Mouse (Mus musculus) neural tube, embryonic 11.5 days (tissue): Measurements from ENCODE around the gene Glis3. TPM values are rescaled to one million over a fixed set of nuclear protein-coding genes. Genes with fewer than 3 reads are reported as not detected.

Experiments used
- ATAC-seq: fragments of 200-750 bp; cut with Nextera tagmentation; 2 replicates; pipeline ENCODE4 v1.8.0; 2017; ENCODE audit warnings: moderate number of reproducible peaks, mild to moderate bottlenecking, moderate TSS enrichment, moderate library complexity; ENCODE audit not compliant: insufficient read depth, low FRiP score, low TSS enrichment
- DNase-seq: peaks from one replicate; pipeline ENCODE4 v3.0.0-alpha.2; 2015; ENCODE audit warnings: low spot score
- H3K27ac ChIP-seq: fragments of 300-500 bp; sonication (generic); 2 replicates; pipeline ENCODE4 v1.5.1; 2014; ENCODE audit warnings: low read depth, mild to moderate bottlenecking, low read length
- H3K27me3 ChIP-seq: fragments of 300-500 bp; sonication (generic); 2 replicates; pipeline ENCODE4 v1.6.1; 2014; ENCODE audit warnings: mild to moderate bottlenecking, low read length, mixed read lengths; ENCODE audit not compliant: control insufficient read depth, insufficient read depth
- H3K36me3 ChIP-seq: fragments of 300-500 bp; sonication (generic); 2 replicates; pipeline ENCODE4 v1.6.1; 2014; ENCODE audit warnings: mild to moderate bottlenecking, low read length, moderate library complexity, mixed read lengths; ENCODE audit not compliant: control insufficient read depth, insufficient read depth
- H3K4me1 ChIP-seq: fragments of 300-500 bp; sonication (generic); 2 replicates; pipeline ENCODE4 v1.6.1; 2014; ENCODE audit warnings: low read length, mixed read lengths; ENCODE audit not compliant: control insufficient read depth, insufficient read depth
- H3K4me2 ChIP-seq: fragments of 300-500 bp; sonication (generic); 2 replicates; pipeline ENCODE4 v1.6.1; 2014; ENCODE audit warnings: low read depth, mild to moderate bottlenecking, moderate library complexity
- H3K4me3 ChIP-seq: fragments of 300-500 bp; sonication (generic); 2 replicates; pipeline ENCODE4 v1.5.1; 2014; ENCODE audit warnings: low read depth, low read length
- H3K9ac ChIP-seq: fragments of 300-500 bp; sonication (generic); 2 replicates; pipeline ENCODE4 v1.6.1; 2014; ENCODE audit warnings: mild to moderate bottlenecking, low read length
- H3K9me3 ChIP-seq: fragments of 300-500 bp; sonication (generic); 2 replicates; pipeline ENCODE4 v1.6.1; 2016; ENCODE audit warnings: low read length; ENCODE audit not compliant: control insufficient read depth
- WGBS: fragments of 180-500 bp; shearing (Covaris S2); extraction: QIAGEN DNeasy Blood & Tissue Kit; methylation state at CpG from one replicate; pipeline ENCODE4 v1.1.7; 2014; 5-methylcytosine and 5-hydroxymethylcytosine counted together
- polyA plus RNA-seq: library from polyadenylated mRNA; unstranded; fragments of >200 nt; fragmentation: Nextera tagmentation; extraction: Ambion mirVana; gene quantifications from 2 replicates; pipeline ENCODE4 v1.2.1, GENCODE M21; 2014

Glis3 gene
- polyA plus RNA-seq, 1 experiment from 2014 or later = 1.6 TPM

GRCm38 (mm10) chr19:28442161-28442560, 237.7 kb downstream of the Glis3 start:
- ATAC-seq (no peak), DNase-seq (no peak)
- no peaks in the 10 kb centered on the region for H3K4me1 ChIP-seq
- H3K9me3 ChIP-seq = no peaks in the 10 kb centered on the region
- H3K4me3 ChIP-seq = no peak overlapping the region
- H3K9ac ChIP-seq = no peak overlapping the region
- H3K36me3 ChIP-seq = no peaks in the 10 kb centered on the region
- no peak overlapping the region for H3K4me2 ChIP-seq
- WGBS = 95% methylated on average over 4 of the region's 4 CpGs
- H3K27me3 ChIP-seq = no peaks in the 10 kb centered on the region
- no peak overlapping the region for H3K27ac ChIP-seq

- DNase-seq (no peak), ATAC-seq (no peak)
- Histone ChIP-seq H3K9ac (no peak overlapping the region), H3K9me3 (no peaks in the 10 kb centered on the region), H3K27me3 (no peaks in the 10 kb centered on the region), H3K4me1 (no peaks in the 10 kb centered on the region), H3K4me3 (no peak overlapping the region), H3K27ac (no peak overlapping the region), H3K36me3 (no peaks in the 10 kb centered on the region), H3K4me2 (no peak overlapping the region)
- WGBS = 75% methylated on average over 12 of the region's 12 CpGs
Observed at GRCm38 (mm10) chr19:28436457-28437148, 243.3 kb downstream of the Glis3 start.

DNA sequence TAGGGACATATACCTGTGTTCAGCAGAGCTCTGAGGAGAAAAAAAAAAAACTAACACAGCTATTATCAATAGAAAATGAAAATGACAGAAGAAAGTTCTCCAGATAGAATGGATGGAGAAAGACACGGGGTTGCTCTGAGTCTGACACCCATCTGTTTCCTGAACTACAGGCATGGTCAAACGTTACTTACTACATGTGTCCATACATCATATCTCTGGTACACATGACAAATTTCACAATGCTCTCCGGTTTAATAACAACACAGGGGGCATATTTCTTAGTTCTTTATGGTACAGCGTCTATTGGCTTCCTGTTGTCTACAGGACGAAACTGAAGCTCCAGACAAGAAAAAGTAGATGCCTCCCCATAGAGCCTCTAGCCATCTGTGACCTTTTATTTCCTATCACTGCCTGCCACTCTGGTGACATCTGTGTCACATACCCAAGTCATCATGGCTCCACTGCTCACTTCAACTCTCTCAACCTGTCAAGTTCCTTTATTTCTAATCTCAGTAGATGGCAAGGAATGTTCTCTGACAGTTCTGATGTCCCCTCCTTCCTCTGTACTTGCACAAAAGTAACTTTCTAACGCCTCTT, 251.6 kb downstream of the Glis3 start:
- no peaks in the 10 kb centered on the region for H3K9me3 ChIP-seq
- ATAC-seq (no peak), DNase-seq (no peak)
- no peak overlapping the region for H3K27ac ChIP-seq
- no peak overlapping the region for H3K4me2 ChIP-seq
- H3K4me1 ChIP-seq = no peaks in the 10 kb centered on the region
- no peaks in the 10 kb centered on the region for H3K36me3 ChIP-seq
- no peak overlapping the region for H3K4me3 ChIP-seq
- H3K9ac ChIP-seq = no peak overlapping the region
- WGBS = 81% methylated on average over 6 of the region's 6 CpGs
- no peaks in the 10 kb centered on the region for H3K27me3 ChIP-seq

- H3K4me3 ChIP-seq = no peak overlapping the region
- no peak overlapping the region for H3K9ac ChIP-seq
- H3K27me3 ChIP-seq = no peaks in the 10 kb centered on the region
- no peak overlapping the region for H3K4me2 ChIP-seq
- no peak overlapping the region for H3K27ac ChIP-seq
- 84% methylated on average over 5 of the region's 5 CpGs for WGBS
- H3K36me3 ChIP-seq = no peaks in the 10 kb centered on the region
- no peaks in the 10 kb centered on the region for H3K9me3 ChIP-seq
- DNase-seq (no peak), ATAC-seq (no peak)
- no peaks in the 10 kb centered on the region for H3K4me1 ChIP-seq
Observed at GRCm38 (mm10) chr19:28424180-28424579, 255.7 kb downstream of the Glis3 start.

- H3K4me1 ChIP-seq = no peaks in the 10 kb centered on the region
- H3K36me3 ChIP-seq = no peaks in the 10 kb centered on the region
- ATAC-seq = no peak
- H3K9ac ChIP-seq = no peak overlapping the region
- no peak overlapping the region for H3K4me3 ChIP-seq
- no peak overlapping the region for H3K27ac ChIP-seq
- DNase-seq = no peak
- H3K4me2 ChIP-seq = no peak overlapping the region
- H3K27me3 ChIP-seq = no peaks in the 10 kb centered on the region
- no peaks in the 10 kb centered on the region for H3K9me3 ChIP-seq
- WGBS = 57% methylated on average over 9 of the region's 9 CpGs
Observed at GRCm38 (mm10) chr19:28422939-28423338, 256.9 kb downstream of the Glis3 start.

DNA sequence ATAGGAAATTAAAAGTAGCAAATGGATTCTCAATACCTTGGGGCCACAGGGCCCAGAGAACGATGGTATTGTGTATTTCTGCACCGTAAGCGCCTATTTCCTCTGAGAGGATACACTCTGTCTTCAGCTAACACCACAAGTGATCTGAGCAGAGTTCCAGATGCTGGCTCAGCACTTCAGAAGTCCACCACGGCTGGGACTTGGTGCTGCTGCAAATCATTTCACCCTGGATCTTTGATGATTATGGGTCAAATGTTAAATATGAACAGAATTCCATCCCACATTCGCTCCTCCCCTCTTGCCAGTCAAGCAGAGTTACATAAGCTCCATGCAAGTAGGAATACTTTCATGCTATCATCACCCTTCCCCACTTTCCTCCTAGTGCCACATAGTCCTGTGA, 263.8 kb downstream of the Glis3 start:
- Histone ChIP-seq H3K9me3 (no peaks in the 10 kb centered on the region), H3K9ac (no peak overlapping the region), H3K27ac (no peak overlapping the region), H3K4me3 (no peak overlapping the region), H3K4me1 (no peaks in the 10 kb centered on the region), H3K4me2 (no peak overlapping the region), H3K36me3 (no peaks in the 10 kb centered on the region), H3K27me3 (no peaks in the 10 kb centered on the region)
- ATAC-seq = no peak
- WGBS = 90% methylated on average over 5 of the region's 5 CpGs
- no peak for DNase-seq

DNA sequence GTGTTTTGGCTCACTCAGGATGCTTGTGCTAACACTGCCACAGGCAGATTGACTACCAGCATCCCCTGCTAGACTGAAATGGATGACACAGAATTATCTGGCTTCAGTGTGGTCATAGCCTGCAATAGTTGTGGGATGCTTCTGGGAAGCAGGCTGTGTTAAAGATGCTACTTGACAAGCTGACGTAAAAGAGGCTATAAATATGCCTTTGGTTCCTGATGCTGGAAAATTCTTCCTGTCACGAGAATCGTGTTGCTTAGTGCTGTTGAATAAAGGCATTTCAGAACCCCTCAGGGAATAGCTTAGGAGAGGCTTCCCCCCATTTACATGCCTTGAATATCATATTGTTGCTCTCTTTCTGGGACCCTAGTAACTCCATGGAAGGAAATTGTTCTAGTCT, 271.1 kb downstream of the Glis3 start:
- WGBS = 67% methylated on average over 3 of the region's 3 CpGs
- H3K9me3 ChIP-seq = no peaks in the 10 kb centered on the region
- ATAC-seq (no peak), DNase-seq (no peak)
- no peak overlapping the region for H3K9ac ChIP-seq
- no peak overlapping the region for H3K4me3 ChIP-seq
- no peaks in the 10 kb centered on the region for H3K4me1 ChIP-seq
- no peak overlapping the region for H3K4me2 ChIP-seq
- H3K27ac ChIP-seq = no peak overlapping the region
- no peaks in the 10 kb centered on the region for H3K27me3 ChIP-seq
- no peaks in the 10 kb centered on the region for H3K36me3 ChIP-seq

DNA sequence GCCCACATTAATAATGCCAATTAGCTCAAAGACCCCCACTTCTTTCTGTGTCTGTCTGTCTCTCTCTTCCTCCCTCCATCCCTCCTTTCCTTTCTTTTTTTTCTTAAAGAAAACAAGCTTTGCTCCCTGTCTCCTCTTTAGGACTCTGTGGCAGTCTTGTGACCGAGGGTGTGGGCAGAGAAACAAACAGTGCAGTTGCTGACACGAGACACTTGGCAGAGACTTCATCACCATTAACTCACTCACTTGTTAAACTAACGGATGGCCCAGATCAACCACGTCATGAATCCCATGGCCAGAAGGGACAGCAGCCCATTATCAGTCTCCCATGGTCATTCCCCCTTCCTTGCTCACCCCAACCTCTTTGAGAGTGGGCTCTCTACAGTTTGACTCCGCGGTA, 276.9 kb downstream of the Glis3 start:
- 64% methylated on average over 6 of the region's 6 CpGs for WGBS
- H3K4me1 ChIP-seq = no peaks in the 10 kb centered on the region
- DNase-seq = no peak
- no peak overlapping the region for H3K4me2 ChIP-seq
- no peak overlapping the region for H3K27ac ChIP-seq
- H3K36me3 ChIP-seq = no peaks in the 10 kb centered on the region
- no peak overlapping the region for H3K4me3 ChIP-seq
- H3K9me3 ChIP-seq = no peaks in the 10 kb centered on the region
- no peak overlapping the region for H3K9ac ChIP-seq
- no peak for ATAC-seq
- H3K27me3 ChIP-seq = no peaks in the 10 kb centered on the region

DNA sequence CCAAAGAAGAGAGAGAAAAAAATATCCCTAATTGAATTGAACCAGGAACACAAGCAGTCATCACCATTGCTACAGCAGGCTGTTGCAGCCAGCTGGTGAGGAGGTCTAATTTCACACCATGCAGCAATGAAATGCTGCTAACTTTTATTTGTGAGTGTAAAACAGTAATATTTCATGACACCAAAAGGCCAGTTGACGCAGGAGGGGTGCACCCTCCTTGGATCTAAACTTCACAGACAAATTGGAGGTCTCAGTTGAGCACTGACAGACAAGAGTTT, 284.4 kb downstream of the Glis3 start:
- Histone ChIP-seq H3K9ac (no peak overlapping the region), H3K27ac (no peak overlapping the region), H3K27me3 (no peaks in the 10 kb centered on the region), H3K4me1 (peaks cover 4% of the 10 kb centered on the region; the same call in 1 of the 2 replicates), H3K4me2 (no peak overlapping the region), H3K9me3 (no peaks in the 10 kb centered on the region), H3K36me3 (no peaks in the 10 kb centered on the region), H3K4me3 (no peak overlapping the region)
- DNase-seq (no peak), ATAC-seq (no peak)
- WGBS = 61% methylated on average over 1 of the region's 1 CpGs
